Mouse (Mus musculus) R1 (cell line): Measurements from ENCODE around the gene Myef2.

Experiments
- DNase-seq: peaks from one replicate; pipeline ENCODE4 v3.0.0-alpha.2; 2018; ENCODE audit warnings: low read depth, low spot score

Gene Myef2

GRCm38 (mm10) chr2:125067894-125068293 lies 55.6 kb downstream of the Myef2 start, which contains the start of gene Slc24a5:
Gene Slc24a5 (plus strand): TSS chr2:125068124.
- no peak for DNase-seq

GRCm38 (mm10) chr2:125067373-125067772 lies 56.1 kb downstream of the Myef2 start:
- DNase-seq, result no peak

GRCm38 (mm10) chr2:125062944-125063343 lies 60.5 kb downstream of the Myef2 start:
- no peak for DNase-seq

GRCm38 (mm10) chr2:125061451-125061850 lies 62.0 kb downstream of the Myef2 start:
- DNase-seq, result no peak

GRCm38 (mm10) chr2:125057250-125057815 lies 66.1 kb downstream of the Myef2 start:
- peak; percentile 41 for DNase-seq

- peak; percentile 52 for DNase-seq
Measured at GRCm38 (mm10) chr2:125055316-125055903, 68.1 kb downstream of the Myef2 start.
